Comparison of ENCODE assay signal across 14 mouse cellular contexts in genomic region chr9:113413851-113414250, GRCm38 (mm10).
"Had no signal": no experiment of that assay in that cellular context is flagged by ENCODE, and none has a peak within 500 bp of the region (broad histone marks: within the 10 kb centered on the region; RNA-seq: fewer than 3 reads in every experiment).

No protein-coding gene starts in this region.

- H3K9ac ChIP-seq: limb, embryonic 15.5 days; liver, embryonic 12.5 days; neural tube, embryonic 15.5 days had no signal

- H3K9me3 ChIP-seq: limb, embryonic 15.5 days; liver, embryonic 12.5 days; midbrain, embryonic 10.5 days; neural tube, embryonic 15.5 days had no signal

- H3K4me2 ChIP-seq: limb, embryonic 15.5 days; liver, embryonic 12.5 days; neural tube, embryonic 15.5 days had no signal

- ATAC-seq: hindbrain, postnatal 0 days; liver, embryonic 12.5 days had no signal

- H3K4me1 ChIP-seq: liver, embryonic 12.5 days had no signal

- H3K27ac ChIP-seq: hindbrain, postnatal 0 days; limb, embryonic 15.5 days; liver, embryonic 12.5 days; midbrain, embryonic 10.5 days; neural tube, embryonic 15.5 days had no signal

- H3K36me3 ChIP-seq: limb, embryonic 15.5 days; liver, embryonic 12.5 days; midbrain, embryonic 10.5 days; neural tube, embryonic 15.5 days had no signal

- H3K27me3 ChIP-seq: limb, embryonic 15.5 days; liver, embryonic 12.5 days; neural tube, embryonic 15.5 days had no signal

- H3K4me3 ChIP-seq: limb, embryonic 15.5 days; liver, embryonic 12.5 days; midbrain, embryonic 10.5 days; myocyte; neural tube, embryonic 15.5 days had no signal

- DNase-seq: layer of hippocampus, adult 9-11 months; layer of hippocampus, postnatal 36 days; lung, postnatal 4 days; midbrain, embryonic 14.5 days; right cerebral cortex, postnatal 4 days; spleen, adult 18-20 months; thymus, adult 18-20 months; thymus, postnatal 14 days had no signal
